ENCODE assay signal across 10 mouse cellular contexts in genomic region chr17:15423080-15423765, GRCm38 (mm10). TPM values are rescaled to one million over a fixed set of nuclear protein-coding genes. Genes with fewer than 3 reads are reported as not detected.
DNase-seq lines count a peak whose midpoint lies in the region; ATAC-seq and TF ChIP-seq lines count a peak whose summit lies in the region.
"Had no signal": no experiment of that assay in that cellular context is flagged by ENCODE, and none has a peak within 500 bp of the region (broad histone marks: within the 10 kb centered on the region; RNA-seq: fewer than 3 reads in every experiment).

No protein-coding gene starts in this region.

- no peak for TF ChIP-seq CTCF in lung, adult 2 months (IDR thresholded peaks at IDR 0.05; ENCODE audit: insufficient read depth, low read length)

- WGBS in lung, adult 2 months: 63% methylated on average over 8 of the region's 8 CpGs
- WGBS in hindbrain, embryonic 10.5 days: 88% methylated on average over 8 of the region's 8 CpGs
- 66% methylated on average over 8 of the region's 8 CpGs for WGBS in intestine, embryonic 15.5 days

- no peak for ATAC-seq in intestine, embryonic 15.5 days

- no peak for TF ChIP-seq POLR2A in lung, adult 2 months (IDR thresholded peaks at IDR 0.05; ENCODE audit: borderline replicate concordance, extremely low read depth, low read depth, low read length)

- peak; percentile 7 to 12 for DNase-seq in lung, adult 18-20 months
- no peak for DNase-seq in lung, adult 2 months
- peak; percentile 77 to 89 for DNase-seq in frontal cortex, postnatal 36 days (ENCODE audit: low spot score in 2 of 2)
- DNase-seq in layer of hippocampus, adult 8-10 months (ENCODE audit: low spot score in 2 of 2): peak; percentile 70 to 75
- peak; percentile 50 to 64 for DNase-seq in right cerebral cortex, postnatal 10 days (ENCODE audit: low spot score in 2 of 2)
- DNase-seq in urinary bladder, adult 18-20 months (ENCODE audit: low spot score in 2 of 2): no peak
- no peak for DNase-seq in hindbrain, embryonic 10.5 days (ENCODE audit: low spot score)

- peaks cover 99% of the 10 kb centered on the region for H3K36me3 ChIP-seq in hindbrain, embryonic 10.5 days
- H3K36me3 ChIP-seq in intestine, embryonic 15.5 days: peaks cover 49% of the 10 kb centered on the region

- 0 out of 2 replicates have a peak, but pooled peaks cover 3% of the 10 kb centered on the region for H3K9me3 ChIP-seq in hindbrain, embryonic 10.5 days
- no peaks in the 10 kb centered on the region for H3K9me3 ChIP-seq in intestine, embryonic 15.5 days
- H3K9me3 ChIP-seq: lung, embryonic 15.5 days had no signal

- no peak overlapping the region for H3K4me3 ChIP-seq in lung, adult 2 months (replicated peaks; ENCODE audit: extremely low read depth, low read depth, low read length)
- H3K4me3 ChIP-seq in hindbrain, embryonic 10.5 days: no peak overlapping the region
- H3K4me3 ChIP-seq in intestine, embryonic 15.5 days (replicated peaks): no peak overlapping the region
- H3K4me3 ChIP-seq: erythroblast, embryonic 14.5 days; lung, embryonic 15.5 days had no signal

- H3K4me1 ChIP-seq in lung, adult 2 months (ENCODE audit: control insufficient read depth, insufficient read depth, low read length): no peaks in the 10 kb centered on the region
- no peaks in the 10 kb centered on the region for H3K4me1 ChIP-seq in hindbrain, embryonic 10.5 days (replicated peaks)
- no peaks in the 10 kb centered on the region for H3K4me1 ChIP-seq in intestine, embryonic 15.5 days (replicated peaks)
- H3K4me1 ChIP-seq: lung, embryonic 15.5 days had no signal

- no peaks in the 10 kb centered on the region for H3K27me3 ChIP-seq in hindbrain, embryonic 10.5 days (ENCODE audit: insufficient read depth, poor library complexity, severe bottlenecking)
- H3K27me3 ChIP-seq in intestine, embryonic 15.5 days (replicated peaks): no peaks in the 10 kb centered on the region
- H3K27me3 ChIP-seq: lung, embryonic 15.5 days had no signal

- no peak overlapping the region for H3K4me2 ChIP-seq in intestine, embryonic 15.5 days (replicated peaks)
- H3K4me2 ChIP-seq: lung, embryonic 15.5 days had no signal

- H3K27ac ChIP-seq in hindbrain, embryonic 10.5 days: no peak overlapping the region
- H3K27ac ChIP-seq in intestine, embryonic 15.5 days: no peak overlapping the region
- H3K27ac ChIP-seq: lung, embryonic 15.5 days had no signal

- no peak overlapping the region for H3K9ac ChIP-seq in intestine, embryonic 15.5 days
- H3K9ac ChIP-seq: lung, embryonic 15.5 days had no signal

RNA-seq across cellular contexts. Expression of gene Fam120b, which starts 27.2 kb away (rescaled TPM):
- polyA plus RNA-seq in lung, adult 2 months (2012; rRNA removed): 9.9 and 11.5 TPM in 2 replicates
- total RNA-seq in layer of hippocampus, adult 8-10 months (2022): 10 to 100 TPM; 45.0 to 55.4 (median 50.5) TPM
- 28.0 and 30.7 TPM in 2 replicates for polyA plus RNA-seq in hindbrain, embryonic 10.5 days (2016; fragmentation: Nextera tagmentation; extraction: Ambion mirVana)
- 26.9 and 27.7 TPM in 2 replicates for polyA plus RNA-seq in intestine, embryonic 15.5 days (2015; fragmentation: Nextera tagmentation; extraction: Ambion mirVana)

RNA-seq across cellular contexts. Expression of gene Dll1, which starts 46.6 kb away (rescaled TPM):
- 22.7 and 51.1 TPM in 2 replicates for polyA plus RNA-seq in lung, adult 2 months (2012; rRNA removed)
- total RNA-seq in layer of hippocampus, adult 8-10 months (2022): 10 to 100 TPM in 2 of 4 experiments, 1 to 10 TPM in 2; 8.7 to 12.3 (median 10.6) TPM
- polyA plus RNA-seq in hindbrain, embryonic 10.5 days (2016; fragmentation: Nextera tagmentation; extraction: Ambion mirVana): 67.6 and 90.9 TPM in 2 replicates
- 20.7 and 23.3 TPM in 2 replicates for polyA plus RNA-seq in intestine, embryonic 15.5 days (2015; fragmentation: Nextera tagmentation; extraction: Ambion mirVana)

Comparison
In these comparisons a context has a peak if more than half of its experiments do, and no peak if none do; other contexts are left out.
1. DNase-seq: peak in lung, adult 18-20 months (2 of 2), frontal cortex, postnatal 36 days (2 of 2), layer of hippocampus, adult 8-10 months (2 of 2) and right cerebral cortex, postnatal 10 days (2 of 2); none in lung, adult 2 months (single experiment), urinary bladder, adult 18-20 months (0 of 2) and hindbrain, embryonic 10.5 days (single experiment).